Mouse (Mus musculus): ENCODE data around the gene Fsip1.

- no peak for TF ChIP-seq MEF2A (IDR thresholded peaks at IDR 0.05; ENCODE audit: borderline replicate concordance, low read depth, low read length)
- TF ChIP-seq CTCF (conservative IDR thresholded peaks at IDR 0.05 in 1 of 2, IDR thresholded peaks at IDR 0.05 in 1 of 2; ENCODE audit: low read depth in 2 of 2, low read length in 2 of 2), result no peak
These were observed 175.2 kb downstream of the Fsip1 start for GRCm38 (mm10) chr2:118081581-118081980.

Data from CH12.LX (cell line).